In the genomic region with DNA sequence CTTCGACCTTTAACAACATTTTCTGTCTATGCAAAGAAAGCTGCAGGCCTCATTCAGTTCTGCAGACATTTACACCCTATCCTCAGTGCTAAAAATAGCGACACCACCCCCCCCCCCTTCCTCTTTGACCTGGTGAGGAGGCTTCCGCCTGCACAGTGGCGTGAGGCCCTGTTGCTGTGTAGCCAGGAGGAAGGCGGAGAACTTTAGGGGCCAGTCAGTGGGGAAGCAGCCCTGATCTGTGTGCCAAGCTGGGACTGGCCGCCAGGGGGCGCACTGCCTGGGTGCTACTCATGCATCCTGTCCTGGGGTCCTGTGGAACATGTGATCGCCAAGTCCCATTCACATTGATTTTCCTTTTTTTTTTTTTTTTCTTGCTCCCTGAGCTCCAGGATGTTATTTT, we compare ENCODE assay signal across 8 mouse cellular contexts. TPM values are rescaled to one million over a fixed set of nuclear protein-coding genes. Genes with fewer than 3 reads are reported as not detected.
A peak's percentile ranks its signal among the peaks of the same experiment; 100 is the strongest.
DNase-seq lines count a peak whose midpoint lies in the region; ATAC-seq and TF ChIP-seq lines count a peak whose summit lies in the region.

No protein-coding gene starts in this region.

- peak; percentile 57 for ATAC-seq in erythroblast, adult 5-6 weeks (replicated peaks; ENCODE audit: low FRiP score, poor library complexity, severe bottlenecking)
- peak; percentile 75 for ATAC-seq in heart, embryonic 13.5 days (ENCODE audit: extremely low read depth, insufficient number of reproducible peaks, low FRiP score, low TSS enrichment)
- peak; percentile 78 for ATAC-seq in liver, embryonic 12.5 days
- peak; percentile 80 for ATAC-seq in stomach, embryonic 14.5 days (ENCODE audit: insufficient number of reproducible peaks, insufficient read depth, low FRiP score, low read depth)

- 1% methylated on average over 8 of the region's 8 CpGs for WGBS in heart, embryonic 13.5 days
- 3% methylated on average over 8 of the region's 8 CpGs for WGBS in liver, embryonic 12.5 days (ENCODE audit: insufficient replicate concordance)
- WGBS in stomach, embryonic 14.5 days, result 1% methylated on average over 7 of the region's 8 CpGs

- H3K4me2 ChIP-seq in heart, embryonic 13.5 days, result peak overlapping the region; percentile 52
- H3K4me2 ChIP-seq in liver, embryonic 12.5 days, result peak overlapping the region; percentile 21
- 0 out of 2 replicates have a peak overlapping the region, but pooled peaks have one; percentile 18 for H3K4me2 ChIP-seq in stomach, embryonic 14.5 days (replicated peaks; ENCODE audit: low read depth, low read length)

- peak overlapping the region; percentile 53 for H3K9ac ChIP-seq in heart, embryonic 13.5 days
- no peak overlapping the region for H3K9ac ChIP-seq in liver, embryonic 12.5 days
- no peak overlapping the region for H3K9ac ChIP-seq in stomach, embryonic 14.5 days (replicated peaks; ENCODE audit: low read depth, low read length)

- H3K9me3 ChIP-seq in heart, embryonic 13.5 days, result no peaks in the 10 kb centered on the region
- H3K9me3 ChIP-seq in liver, embryonic 12.5 days (replicated peaks), result no peaks in the 10 kb centered on the region
- H3K9me3 ChIP-seq in stomach, embryonic 14.5 days (ENCODE audit: control insufficient read depth, low read depth, low read length), result no peaks in the 10 kb centered on the region

- peak overlapping the region; percentile 96 for H3K27ac ChIP-seq in heart, embryonic 13.5 days (replicated peaks)
- H3K27ac ChIP-seq in liver, embryonic 12.5 days, result peak overlapping the region; percentile 75
- H3K27ac ChIP-seq in stomach, embryonic 14.5 days (ENCODE audit: low read length), result peak overlapping the region; percentile 98

- H3K27me3 ChIP-seq in C2C12 (ENCODE audit: control insufficient read depth, insufficient read depth, insufficient read length), result no peaks in the 10 kb centered on the region
- no peaks in the 10 kb centered on the region for H3K27me3 ChIP-seq in heart, embryonic 13.5 days (replicated peaks)
- H3K27me3 ChIP-seq in liver, embryonic 12.5 days (replicated peaks), result no peaks in the 10 kb centered on the region
- H3K27me3 ChIP-seq in stomach, embryonic 14.5 days (ENCODE audit: control insufficient read depth, insufficient read depth, low read length), result no peaks in the 10 kb centered on the region

- no peaks in the 10 kb centered on the region for H3K36me3 ChIP-seq in C2C12 (ENCODE audit: control insufficient read depth, insufficient read depth)
- H3K36me3 ChIP-seq in heart, embryonic 13.5 days, result no peaks in the 10 kb centered on the region
- H3K36me3 ChIP-seq in liver, embryonic 12.5 days, result no peaks in the 10 kb centered on the region
- no peaks in the 10 kb centered on the region for H3K36me3 ChIP-seq in stomach, embryonic 14.5 days (ENCODE audit: control insufficient read depth, insufficient read depth, low read length)

- H3K4me3 ChIP-seq in C2C12 (ENCODE audit: insufficient read depth, poor library complexity, severe bottlenecking), result no peak overlapping the region
- H3K4me3 ChIP-seq in heart, embryonic 13.5 days, result no peak overlapping the region
- H3K4me3 ChIP-seq in liver, embryonic 12.5 days, result no peak overlapping the region
- H3K4me3 ChIP-seq in stomach, embryonic 14.5 days (ENCODE audit: low read depth, low read length), result no peak overlapping the region

- TF ChIP-seq CTCF in C2C12 (IDR thresholded peaks at IDR 0.05; ENCODE audit: control insufficient read depth, insufficient read depth, insufficient read length), result peak; percentile 92

- no peaks in the 10 kb centered on the region for H3K79me2 ChIP-seq in C2C12 (ENCODE audit: control insufficient read depth, insufficient read depth)

- H3K4me1 ChIP-seq in heart, embryonic 13.5 days, result peaks cover 67% of the 10 kb centered on the region
- peaks cover 31% of the 10 kb centered on the region for H3K4me1 ChIP-seq in liver, embryonic 12.5 days
- peaks cover 72% of the 10 kb centered on the region for H3K4me1 ChIP-seq in stomach, embryonic 14.5 days (ENCODE audit: control insufficient read depth, insufficient read depth, low read length)

- peak; percentile 86 for DNase-seq in brain, adult 2 months (ENCODE audit: low read depth, low spot score)
- peak; percentile 97 for DNase-seq in kidney, postnatal 10 days
- peak; percentile 89 to 92 for DNase-seq in natural killer cell, adult 2 months (ENCODE audit: low spot score in 2 of 2)

- H3ac ChIP-seq in C2C12 (ENCODE audit: control insufficient read depth, insufficient read length, low read depth), result no peak overlapping the region

- no peaks in the 10 kb centered on the region for H3K79me3 ChIP-seq in C2C12 (ENCODE audit: low read depth)

TF ChIP-seq in C2C12, 6 proteins besides CTCF, POLR2A, EP300 and RAD21:
- TF ChIP-seq CEBPB (IDR thresholded peaks at IDR 0.05; ENCODE audit: low read depth), result no peak
- TF ChIP-seq USF1 (IDR thresholded peaks at IDR 0.05; ENCODE audit: low read depth), result no peak
- TF ChIP-seq FOSL1 (IDR thresholded peaks at IDR 0.05; ENCODE audit: insufficient read depth, low read length, poor library complexity, severe bottlenecking), result no peak
- TF ChIP-seq MYOD1 (IDR thresholded peaks at IDR 0.05; ENCODE audit: control insufficient read depth, insufficient read length, low read depth), result no peak
- TF ChIP-seq MYOG (IDR thresholded peaks at IDR 0.05; ENCODE audit: control insufficient read depth, extremely low read depth, insufficient read length), result no peak
- TF ChIP-seq MAX (IDR thresholded peaks at IDR 0.05), result no peak

RNA-seq across cellular contexts. Expression of a gene that starts 24.3 kb away (rescaled TPM):
- polyA plus RNA-seq in C2C12 (2012; fragmentation: generic; extraction: Trizol), result 4.6 TPM
- total RNA-seq in erythroblast, adult 5-6 weeks (2015; ENCODE audit: low replicate concordance), result 5.4 and 8.6 TPM in 2 replicates
- total RNA-seq in erythroblast, adult 5-6 weeks (2017; ENCODE audit: low replicate concordance), result 2.9 and 5.3 TPM in 2 replicates
- 94.2 and 108 TPM in 2 replicates for polyA plus RNA-seq in heart, embryonic 13.5 days (2015; fragmentation: Nextera tagmentation; extraction: Ambion mirVana)
- 57.9 and 58.7 TPM in 2 replicates for polyA plus RNA-seq in liver, embryonic 12.5 days (2016; fragmentation: Nextera tagmentation; extraction: Ambion mirVana)
- polyA plus RNA-seq in stomach, embryonic 14.5 days (2014; fragmentation: Nextera tagmentation; extraction: Ambion mirVana), result 77.9 and 83.1 TPM in 2 replicates

Comparison
In these comparisons a context has a peak if more than half of its experiments do, and no peak if none do; other contexts are left out.
1. RNA of a gene that starts 24.3 kb away (polyA plus RNA-seq): 94.2 to 108 TPM in heart, embryonic 13.5 days, 77.9 to 83.1 TPM in stomach, embryonic 14.5 days and 57.9 to 58.7 TPM in liver, embryonic 12.5 days; 4.6 TPM in C2C12 (single experiment); every median in the first group is over 10 times any median in the second.
2. Peak in every context shown above with its lines, with median percentiles within 50 percentile points of each other: DNase-seq, ATAC-seq, H3K27ac ChIP-seq and H3K4me2 ChIP-seq.